Mouse (Mus musculus) ES-Bruce4 (cell line): ENCODE data around the gene Abca7.

Experiments
- CTCF ChIP-seq: IDR thresholded peaks from one replicate; pipeline ENCODE4 v1.8.1; 2011; ENCODE audit warnings: low read depth, low read length
- EP300 ChIP-seq: IDR thresholded peaks from 2 replicates; pipeline ENCODE4 v1.6.1; 2011; ENCODE audit warnings: low read depth, low read length; ENCODE audit not compliant: insufficient read depth
- POLR2A ChIP-seq: IDR thresholded peaks from one replicate; pipeline ENCODE4 v1.8.1; 2011; ENCODE audit warnings: low read length; ENCODE audit not compliant: insufficient read depth

- TF ChIP-seq EP300 (no peak), CTCF (no peak), POLR2A (no peak)
Observed at GRCm38 (mm10) chr10:80016931-80017330, 20.6 kb downstream of the Abca7 start.
